Mouse (Mus musculus) kidney, postnatal 0 days (tissue): ENCODE measurements around the gene Dido1. TPM values are rescaled to one million over a fixed set of nuclear protein-coding genes. Genes with fewer than 3 reads are reported as not detected.

Experiments used
- ATAC-seq: fragments of 200-750 bp; cut with Nextera tagmentation; replicated peaks from 2 replicates; pipeline ENCODE4 v1.8.0; 2017; ENCODE audit warnings: low read depth, moderate number of reproducible peaks, moderate TSS enrichment, moderate library complexity; ENCODE audit not compliant: low FRiP score
- DNase-seq: peaks from one replicate; pipeline ENCODE4 v3.0.0-alpha.2; 2016; ENCODE audit warnings: low spot score
- H3K27ac ChIP-seq: fragments of 300-500 bp; sonication (generic); 2 replicates; pipeline ENCODE4 v1.5.1; 2014; ENCODE audit warnings: mild to moderate bottlenecking
- H3K27me3 ChIP-seq: fragments of 300-500 bp; sonication (generic); 2 replicates; pipeline ENCODE4 v1.6.1; 2014; ENCODE audit warnings: low read length, mixed read lengths; ENCODE audit not compliant: insufficient read depth
- H3K36me3 ChIP-seq: fragments of 300-500 bp; sonication (generic); 2 replicates; pipeline ENCODE4 v1.6.1; 2014; ENCODE audit warnings: low read length, mixed read lengths; ENCODE audit not compliant: insufficient read depth
- H3K4me1 ChIP-seq: fragments of 300-500 bp; sonication (generic); replicated peaks from 2 replicates; pipeline ENCODE4 v1.6.1; 2014; ENCODE audit warnings: antibody characterized with exemption, low read length, mixed read lengths; ENCODE audit not compliant: insufficient read depth
- H3K4me2 ChIP-seq: fragments of 300-500 bp; sonication (generic); 2 replicates; pipeline ENCODE4 v1.6.1; 2014; ENCODE audit warnings: mild to moderate bottlenecking, low read length, moderate library complexity, mixed read lengths
- H3K4me3 ChIP-seq: fragments of 300-500 bp; sonication (generic); replicated peaks from 2 replicates; pipeline ENCODE4 v1.5.1; 2014; ENCODE audit warnings: low read depth, low read length
- H3K9ac ChIP-seq: fragments of 300-500 bp; sonication (generic); 2 replicates; pipeline ENCODE4 v1.6.1; 2014; ENCODE audit warnings: low read depth, low read length
- H3K9me3 ChIP-seq: fragments of 300-500 bp; sonication (generic); replicated peaks from 2 replicates; pipeline ENCODE4 v1.6.1; 2016; ENCODE audit warnings: low read length, inconsistent platforms, mixed read lengths
- CTCF ChIP-seq: IDR thresholded peaks from 2 replicates; pipeline ENCODE4 v1.5.1; 2016; ENCODE audit warnings: antibody characterized with exemption, low read depth, mild to moderate bottlenecking, moderate library complexity
- WGBS: fragments of 180-500 bp; shearing (Covaris S2); extraction: QIAGEN DNeasy Blood & Tissue Kit; methylation state at CpG from one replicate; pipeline ENCODE4 v1.1.7; 2014; 5-methylcytosine and 5-hydroxymethylcytosine counted together
- polyA plus RNA-seq: library from polyadenylated mRNA; unstranded; fragments of >200 nt; fragmentation: Nextera tagmentation; extraction: Ambion mirVana; gene quantifications from 2 replicates; pipeline ENCODE4 v1.2.1, GENCODE M21; 2015

The Dido1 gene
- polyA plus RNA-seq, 1 experiment from 2014 or later = 18.0 TPM

GRCm38 (mm10) chr2:180641576-180642554 is 67.9 kb downstream of the Dido1 start:
- peak overlapping the region; percentile 28 for H3K4me3 ChIP-seq
- H3K9ac ChIP-seq = 0 out of 2 replicates have a peak overlapping the region, but pooled peaks have one; percentile 9
- no peak overlapping the region for H3K27ac ChIP-seq
- no peak for DNase-seq
- H3K27me3 ChIP-seq = peaks cover 19% of the 10 kb centered on the region
- peaks cover 7% of the 10 kb centered on the region for H3K9me3 ChIP-seq
- WGBS = 4% methylated on average over 97 of the region's 112 CpGs
- peak overlapping the region; percentile 43 for H3K4me2 ChIP-seq
- ATAC-seq = no peak
- H3K4me1 ChIP-seq = no peaks in the 10 kb centered on the region
- no peaks in the 10 kb centered on the region for H3K36me3 ChIP-seq
- TF ChIP-seq CTCF = no peak

- H3K36me3 ChIP-seq = no peaks in the 10 kb centered on the region
- DNase-seq (no peak), ATAC-seq (no peak)
- no peaks in the 10 kb centered on the region for H3K27me3 ChIP-seq
- no peaks in the 10 kb centered on the region for H3K9me3 ChIP-seq
- no peak for TF ChIP-seq CTCF
- no peak overlapping the region for H3K27ac ChIP-seq
- H3K4me1 ChIP-seq = no peaks in the 10 kb centered on the region
- H3K4me3 ChIP-seq = no peak overlapping the region
- H3K4me2 ChIP-seq = no peak overlapping the region
- 66% methylated on average over 2 of the region's 2 CpGs for WGBS
- H3K9ac ChIP-seq = no peak overlapping the region
Measured at GRCm38 (mm10) chr2:180611882-180612281, 97.9 kb downstream of the Dido1 start.

- no peak overlapping the region for H3K4me3 ChIP-seq
- H3K4me2 ChIP-seq = no peak overlapping the region
- no peak for TF ChIP-seq CTCF
- H3K4me1 ChIP-seq = no peaks in the 10 kb centered on the region
- H3K9me3 ChIP-seq = no peaks in the 10 kb centered on the region
- H3K27me3 ChIP-seq = no peaks in the 10 kb centered on the region
- 79% methylated on average over 4 of the region's 4 CpGs for WGBS
- no peak overlapping the region for H3K27ac ChIP-seq
- no peak overlapping the region for H3K9ac ChIP-seq
- no peak for DNase-seq
- no peak for ATAC-seq
- no peaks in the 10 kb centered on the region for H3K36me3 ChIP-seq
Measured at GRCm38 (mm10) chr2:180610283-180610682, 99.5 kb downstream of the Dido1 start.

Other genes starting within 250 kb of the Dido1 start
- gene Ntsr1, start 210.0 kb downstream of the Dido1 start, polyA plus RNA-seq = 4.4 and 4.9 TPM in 2 replicates
- 32.1 and 34.1 TPM in 2 replicates for gene Mrgbp, start 128.7 kb downstream of the Dido1 start, polyA plus RNA-seq
- gene Ogfr, start 120.8 kb downstream of the Dido1 start, polyA plus RNA-seq = 52.1 and 54.5 TPM in 2 replicates
- gene Col9a3, start 112.2 kb downstream of the Dido1 start, polyA plus RNA-seq = 4.0 and 5.1 TPM in 2 replicates
- 0.08 and 0.13 TPM in 2 replicates for gene Tcfl5, start 67.3 kb downstream of the Dido1 start, polyA plus RNA-seq
- gene Gid8, start 118 bp upstream of the Dido1 start, polyA plus RNA-seq = 48.1 and 51.0 TPM in 2 replicates
- gene Slc17a9, start 15.3 kb upstream of the Dido1 start, polyA plus RNA-seq = 0.55 and 0.61 TPM in 2 replicates
- gene Bhlhe23, start 66.9 kb upstream of the Dido1 start, polyA plus RNA-seq = not detected in 2 replicates
- 50.0 and 55.5 TPM in 2 replicates for gene Ythdf1, start 210.9 kb upstream of the Dido1 start, polyA plus RNA-seq
- gene Birc7, start 219.0 kb upstream of the Dido1 start, polyA plus RNA-seq = not detected in 2 replicates
- gene Nkain4, start 244.7 kb upstream of the Dido1 start, polyA plus RNA-seq = 24.1 and 26.6 TPM in 2 replicates